Mouse (Mus musculus): ENCODE measurements around the gene Zmynd8.

Zmynd8 gene

GRCm38 (mm10) chr2:165856611-165857200, 42.1 kb downstream of the Zmynd8 start:
- no peak for DNase-seq

GRCm38 (mm10) chr2:165855641-165856301, 43.0 kb downstream of the Zmynd8 start:
- DNase-seq, result no peak

GRCm38 (mm10) chr2:165854207-165854968, 44.4 kb downstream of the Zmynd8 start:
- DNase-seq, result peak; percentile 92

DNA sequence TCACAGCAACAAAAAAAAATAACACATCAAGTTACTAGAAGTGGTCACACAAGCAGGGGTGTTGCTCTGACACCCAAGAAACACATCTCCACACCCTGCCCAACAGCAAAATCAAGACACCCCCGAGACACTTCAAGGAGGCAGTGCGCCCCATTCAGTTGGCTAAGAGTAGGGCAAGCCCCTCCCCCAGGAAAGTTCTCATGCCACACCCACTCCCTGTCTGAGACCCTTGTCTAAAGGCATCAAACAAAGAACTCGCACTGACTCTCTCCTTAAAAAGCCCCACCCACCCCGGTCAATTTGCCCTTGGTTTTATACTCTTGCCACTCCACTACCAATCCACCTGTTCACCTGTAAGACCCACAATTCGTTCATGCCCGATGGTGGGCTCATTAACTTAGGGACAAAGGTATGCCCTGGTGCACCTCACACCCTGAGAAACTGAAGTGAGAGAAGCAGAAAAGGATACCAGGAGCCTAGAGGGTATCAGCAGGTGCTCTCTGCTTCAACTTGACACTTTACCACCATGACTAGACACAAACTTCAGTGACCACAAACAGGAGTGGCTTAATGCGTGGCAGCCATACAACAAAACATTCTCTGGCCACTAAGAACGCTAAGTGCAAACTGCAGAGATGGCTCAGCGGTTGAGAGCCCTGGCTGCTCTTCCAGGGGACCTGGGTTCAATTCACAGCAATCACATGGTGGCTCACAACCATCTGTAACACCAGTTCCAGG, 45.8 kb downstream of the Zmynd8 start:
- peak; percentile 22 for DNase-seq

- no peak for DNase-seq
Observed at GRCm38 (mm10) chr2:165852453-165852852, 46.4 kb downstream of the Zmynd8 start.

- no peak for DNase-seq
Observed at GRCm38 (mm10) chr2:165851811-165852415, 46.9 kb downstream of the Zmynd8 start.

DNA sequence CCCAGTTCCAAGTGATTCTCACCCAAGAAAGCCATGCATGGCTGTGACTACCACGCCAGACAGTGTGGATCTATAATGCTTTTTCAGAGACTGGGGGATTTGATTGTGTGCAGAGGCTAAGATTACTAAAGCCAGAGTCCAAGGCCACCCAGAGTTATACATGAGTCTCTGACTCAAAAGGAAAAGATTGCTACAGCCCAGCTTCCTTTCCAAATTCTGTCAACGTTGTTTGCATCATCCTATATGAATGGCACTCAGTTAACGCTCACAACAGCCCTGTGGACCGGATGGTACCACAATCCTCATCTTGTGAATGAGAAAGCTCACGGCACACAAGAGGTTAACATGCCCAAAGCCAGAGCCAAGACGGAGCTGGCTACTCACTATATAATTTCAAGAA, 48.0 kb downstream of the Zmynd8 start:
- DNase-seq, result no peak

DNA sequence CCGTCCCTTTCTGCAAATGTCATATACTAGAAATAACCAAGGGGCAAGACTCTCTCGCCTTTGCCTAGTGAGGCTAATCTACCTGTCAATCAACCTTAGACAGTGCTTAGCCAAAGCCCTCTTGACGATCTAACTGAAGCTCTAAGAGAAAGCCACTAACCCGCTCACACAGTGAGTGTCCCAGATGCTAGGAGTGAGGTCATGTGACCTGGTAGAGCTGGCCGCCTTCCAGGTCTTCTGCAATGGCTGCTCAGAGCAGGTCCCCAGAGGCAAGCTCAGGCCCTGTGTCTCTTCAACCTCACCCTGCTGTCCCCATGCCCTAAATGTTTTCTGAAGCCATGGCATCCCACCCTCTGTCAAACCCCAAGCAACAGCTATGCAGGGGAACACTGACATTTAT, 49.7 kb downstream of the Zmynd8 start:
- peak; percentile 31 for DNase-seq

GRCm38 (mm10) chr2:165846787-165847186, 52.0 kb downstream of the Zmynd8 start:
- DNase-seq, result no peak

- DNase-seq, result no peak
Observed at GRCm38 (mm10) chr2:165845490-165845889, 53.3 kb downstream of the Zmynd8 start.

GRCm38 (mm10) chr2:165843350-165843749, 55.5 kb downstream of the Zmynd8 start:
- DNase-seq, result no peak

DNA sequence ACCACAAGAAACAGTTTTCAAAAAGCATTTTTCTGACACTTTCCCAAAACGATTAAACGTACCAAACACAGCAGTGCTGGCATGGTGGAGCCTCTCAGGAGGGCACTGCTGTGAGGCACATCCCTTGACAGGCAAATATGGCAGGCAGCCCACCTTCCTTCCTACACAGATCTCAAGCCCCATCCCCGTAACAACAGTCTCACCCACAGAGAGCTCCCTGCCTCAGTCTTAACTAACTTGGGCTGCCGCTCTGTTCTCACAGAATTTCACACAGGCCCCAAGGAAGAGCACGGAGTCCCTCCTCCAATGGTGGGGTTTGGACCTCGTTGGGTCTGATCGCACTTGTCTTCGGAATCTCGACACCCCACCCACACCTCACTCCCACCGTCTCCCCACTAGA, 56.6 kb downstream of the Zmynd8 start:
- DNase-seq, result no peak

DNA sequence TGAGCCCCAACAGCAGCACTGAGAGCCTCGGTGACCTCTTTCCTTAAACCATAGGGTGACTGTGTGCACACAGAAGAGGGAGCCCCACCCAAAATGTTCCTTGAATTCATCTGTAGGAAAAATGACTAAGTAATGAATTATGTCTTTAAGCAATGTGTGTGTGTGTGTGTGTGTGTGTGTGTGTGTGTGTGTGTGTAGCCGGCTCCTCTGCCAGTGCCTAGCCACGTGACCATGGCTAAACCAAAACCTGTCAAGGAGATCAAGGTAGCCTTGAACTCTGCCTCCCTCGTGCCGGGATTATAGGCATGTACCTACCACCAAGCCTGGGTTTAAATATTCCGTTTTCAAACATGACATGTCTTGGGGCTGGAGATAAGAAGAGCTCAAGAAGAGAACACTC, 57.0 kb downstream of the Zmynd8 start:
- DNase-seq, result no peak

GRCm38 (mm10) chr2:165840852-165841251, 58.0 kb downstream of the Zmynd8 start:
- no peak for DNase-seq

DNA sequence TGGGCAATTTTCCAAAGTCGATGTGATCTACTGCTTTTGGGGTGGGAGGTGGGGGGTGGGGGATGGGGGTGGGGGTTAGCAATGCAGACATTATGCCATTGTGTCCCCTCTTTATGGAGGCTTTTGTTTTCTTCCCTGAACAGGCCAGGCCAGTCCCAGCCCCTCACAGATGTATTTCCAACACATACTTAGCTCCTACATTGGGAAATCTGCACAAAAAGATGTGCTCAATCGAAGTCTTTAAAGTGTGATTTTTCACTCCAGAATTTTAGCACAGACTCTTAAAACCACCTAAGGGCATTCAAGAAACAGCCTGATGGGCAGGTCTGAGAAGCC, 59.5 kb downstream of the Zmynd8 start:
- no peak for DNase-seq

- no peak for DNase-seq
Observed at GRCm38 (mm10) chr2:165838606-165839316, 60.1 kb downstream of the Zmynd8 start.

GRCm38 (mm10) chr2:165834601-165835000, 64.2 kb downstream of the Zmynd8 start:
- no peak for DNase-seq

DNA sequence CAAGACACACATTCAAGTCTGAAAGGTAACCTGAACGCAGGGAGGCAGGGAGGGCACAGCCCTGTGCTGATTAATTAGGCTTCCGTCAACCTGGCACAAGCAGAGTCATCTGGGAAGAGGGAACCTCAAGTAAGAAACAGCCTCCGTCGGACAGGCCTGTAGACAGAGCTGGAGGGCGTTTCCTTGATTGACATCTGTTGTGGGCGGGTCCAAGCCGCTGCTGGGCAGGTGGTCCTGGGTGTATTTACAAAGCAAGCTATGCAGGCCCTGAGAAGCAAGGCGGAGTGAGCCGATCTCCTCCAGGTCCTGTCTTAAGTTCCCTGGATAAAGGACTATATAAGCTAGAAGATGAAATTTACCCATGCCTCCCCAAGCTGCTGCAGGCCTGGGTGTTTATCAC, 65.3 kb downstream of the Zmynd8 start:
- no peak for DNase-seq

- no peak for DNase-seq
Observed at GRCm38 (mm10) chr2:165832720-165833119, 66.1 kb downstream of the Zmynd8 start.

- no peak for DNase-seq
Observed at GRCm38 (mm10) chr2:165832295-165832694, 66.5 kb downstream of the Zmynd8 start.

DNA sequence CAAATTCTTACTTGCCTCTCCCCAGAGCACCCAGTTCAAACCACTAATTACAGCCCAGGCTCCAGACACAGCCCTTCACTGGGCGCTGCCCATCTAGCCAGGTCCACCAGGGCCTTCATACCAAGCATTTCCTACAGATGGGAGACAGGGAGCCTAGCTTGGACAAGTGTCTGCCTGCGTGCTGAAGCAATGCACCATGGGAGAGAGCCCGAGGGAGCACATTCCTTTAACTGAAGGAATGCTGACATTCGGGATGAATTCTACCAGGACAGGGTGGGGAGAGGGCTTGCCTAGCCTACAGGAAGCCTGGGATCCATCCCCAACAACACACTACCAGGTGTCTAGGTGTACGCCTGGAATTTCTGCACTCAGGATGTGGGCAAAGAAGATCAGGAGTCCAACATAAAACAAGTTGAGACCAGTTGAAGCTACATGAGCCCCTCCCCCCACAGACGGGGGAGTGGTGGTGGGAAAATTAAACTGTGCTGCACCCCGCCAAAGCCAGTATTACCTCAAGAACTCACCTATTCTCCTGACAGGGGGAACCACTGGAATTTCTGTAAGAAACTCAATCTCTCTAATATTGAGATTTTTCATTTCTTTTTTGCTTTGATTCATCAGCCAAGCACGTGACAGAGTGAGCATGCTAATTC, 67.1 kb downstream of the Zmynd8 start:
- no peak for DNase-seq

DNA sequence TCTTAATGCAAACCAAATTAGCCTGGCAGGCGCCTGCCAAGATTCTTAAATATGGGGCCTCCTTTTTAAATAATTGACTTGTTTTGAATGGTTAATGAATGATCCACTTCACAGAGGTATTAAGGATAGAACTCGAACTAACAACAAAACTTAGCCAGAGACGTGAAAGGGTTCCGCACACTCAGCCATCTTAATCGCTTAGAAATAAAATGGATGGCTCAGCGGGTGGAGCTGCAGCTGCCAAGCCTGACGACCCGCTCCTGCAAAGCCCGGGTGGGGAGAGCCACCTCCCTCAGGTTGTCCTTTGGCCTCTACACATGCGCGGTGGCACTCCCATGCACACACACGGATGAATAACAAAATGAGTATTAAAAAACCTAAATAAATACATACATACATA, 70.0 kb downstream of the Zmynd8 start:
- no peak for DNase-seq

All from thymus, postnatal 14 days (tissue).